Mouse (Mus musculus) liver, adult 2 months (tissue): ENCODE measurements at regions not wholly inside any gene's neighbourhood (a gene's known extent, or its start where the extent isn't known, plus 50 kb on each side); places are given as distances from the start of the nearest gene placed in this dataset.

Experiments used
- CTCF ChIP-seq: fragments of 200-500 bp; IDR thresholded peaks from 2 replicates; pipeline ENCODE4 v1.5.1; 2011; ENCODE audit warnings: low read depth, low read length, control low read depth
- POLR2A ChIP-seq: fragments of 200-500 bp; IDR thresholded peaks from 2 replicates; pipeline ENCODE4 v1.6.1; 2011; ENCODE audit warnings: low read length, control low read depth; ENCODE audit not compliant: insufficient read depth; ENCODE audit errors: extremely low read depth

GRCm38 (mm10) chr10:38894706-38895105 lies 70.6 kb upstream of the Lama4 start:
- no peak for TF ChIP-seq POLR2A
- TF ChIP-seq CTCF = no peak
